Mouse (Mus musculus) forebrain, postnatal 0 days (tissue): Measurements from ENCODE around the gene Rab11a. TPM values are rescaled to one million over a fixed set of nuclear protein-coding genes. Genes with fewer than 3 reads are reported as not detected.

ENCODE experiments used
- ATAC-seq: fragments of 200-750 bp; cut with Nextera tagmentation; 2 replicates; pipeline ENCODE4 v1.8.0; 2017; ENCODE audit warnings: mild to moderate bottlenecking, moderate library complexity
- DNase-seq: peaks from one replicate; pipeline ENCODE4 v3.0.0-alpha.2; 2015
- H3K27ac ChIP-seq: fragments of 300-500 bp; sonication (generic); 2 replicates; pipeline ENCODE4 v1.5.1; 2014; ENCODE audit warnings: low read depth, mild to moderate bottlenecking, antibody characterized with exemption, low read length, moderate library complexity, mixed read lengths
- H3K27me3 ChIP-seq: fragments of 300-500 bp; sonication (generic); 2 replicates; pipeline ENCODE4 v1.6.1; 2014; ENCODE audit warnings: mild to moderate bottlenecking, low read length, mixed read lengths; ENCODE audit not compliant: insufficient read depth
- H3K36me3 ChIP-seq: fragments of 300-500 bp; sonication (generic); 2 replicates; pipeline ENCODE4 v1.6.1; 2014; ENCODE audit warnings: mild to moderate bottlenecking, moderate library complexity; ENCODE audit not compliant: insufficient read depth
- H3K4me1 ChIP-seq: fragments of 300-500 bp; sonication (generic); 2 replicates; pipeline ENCODE4 v1.6.1; 2014; ENCODE audit warnings: antibody characterized with exemption; ENCODE audit not compliant: insufficient read depth
- H3K4me2 ChIP-seq: fragments of 300-500 bp; sonication (generic); 2 replicates; pipeline ENCODE4 v1.6.1; 2014; ENCODE audit warnings: low read depth, mild to moderate bottlenecking, moderate library complexity
- H3K4me3 ChIP-seq: fragments of 300-500 bp; sonication (generic); 2 replicates; pipeline ENCODE4 v1.5.1; 2014; ENCODE audit warnings: low read depth, low read length, mixed read lengths
- H3K9ac ChIP-seq: fragments of 300-500 bp; sonication (generic); 2 replicates; pipeline ENCODE4 v1.6.1; 2014; ENCODE audit warnings: mild to moderate bottlenecking
- H3K9me3 ChIP-seq: fragments of 300-500 bp; sonication (generic); 2 replicates; pipeline ENCODE4 v1.6.1; 2016; ENCODE audit warnings: low read length
- CTCF ChIP-seq: sonication (generic); IDR thresholded peaks from 2 replicates; pipeline ENCODE4 v1.5.1; 2016; ENCODE audit warnings: antibody characterized with exemption, control low read depth, low read depth
- WGBS: fragments of 180-500 bp; shearing (Covaris S2); extraction: QIAGEN DNeasy Blood & Tissue Kit; methylation state at CpG from one replicate; pipeline ENCODE4 v1.1.7; 2014; 5-methylcytosine and 5-hydroxymethylcytosine counted together
- polyA plus RNA-seq: library from polyadenylated mRNA; unstranded; fragments of >200 nt; fragmentation: Nextera tagmentation; extraction: Ambion mirVana; gene quantifications from 2 replicates; pipeline ENCODE4 v1.2.1, GENCODE M21; 2015
- total RNA-seq: library from RNA; depleted of rRNA; stranded (reverse); fragments of >200 nt; gene quantifications from 2 replicates; pipeline ENCODE4 v1.2.3, GENCODE M21; 2014

Rab11a gene
- total and polyA plus RNA-seq, 2 experiments from 2014 or later: 236 to 471 TPM

- ATAC-seq: no peak
- Histone ChIP-seq H3K27ac (no peak overlapping the region), H3K9ac (no peak overlapping the region), H3K4me3 (no peak overlapping the region), H3K36me3 (no peaks in the 10 kb centered on the region), H3K9me3 (no peaks in the 10 kb centered on the region), H3K27me3 (no peaks in the 10 kb centered on the region), H3K4me1 (no peaks in the 10 kb centered on the region), H3K4me2 (no peak overlapping the region)
- TF ChIP-seq CTCF: no peak
- 84% methylated on average over 4 of the region's 4 CpGs for WGBS
- DNase-seq: no peak
Measured at GRCm38 (mm10) chr9:64777441-64777987, 40.0 kb upstream of the Rab11a start.

- no peaks in the 10 kb centered on the region for H3K4me1 ChIP-seq
- DNase-seq: no peak
- H3K9ac ChIP-seq: no peak overlapping the region
- WGBS: 81% methylated on average over 4 of the region's 4 CpGs
- no peak overlapping the region for H3K4me3 ChIP-seq
- H3K4me2 ChIP-seq: no peak overlapping the region
- no peaks in the 10 kb centered on the region for H3K9me3 ChIP-seq
- H3K27ac ChIP-seq: no peak overlapping the region
- TF ChIP-seq CTCF: no peak
- H3K27me3 ChIP-seq: no peaks in the 10 kb centered on the region
- no peak for ATAC-seq
- no peaks in the 10 kb centered on the region for H3K36me3 ChIP-seq
Measured at GRCm38 (mm10) chr9:64775491-64775890, 37.9 kb upstream of the Rab11a start.

GRCm38 (mm10) chr9:64774883-64775282 lies 37.3 kb upstream of the Rab11a start:
- no peaks in the 10 kb centered on the region for H3K36me3 ChIP-seq
- no peak overlapping the region for H3K4me3 ChIP-seq
- H3K9ac ChIP-seq: no peak overlapping the region
- no peak for DNase-seq
- no peaks in the 10 kb centered on the region for H3K9me3 ChIP-seq
- peak overlapping the region; percentile 22 for H3K27ac ChIP-seq
- H3K27me3 ChIP-seq: no peaks in the 10 kb centered on the region
- 0 out of 2 replicates have a peak, but pooled peaks have one; percentile 25 for ATAC-seq
- TF ChIP-seq CTCF: no peak
- no peaks in the 10 kb centered on the region for H3K4me1 ChIP-seq
- no peak overlapping the region for H3K4me2 ChIP-seq
- WGBS: 54% methylated on average over 2 of the region's 2 CpGs

GRCm38 (mm10) chr9:64774411-64774811 lies 36.9 kb upstream of the Rab11a start:
- H3K36me3 ChIP-seq: no peaks in the 10 kb centered on the region
- no peaks in the 10 kb centered on the region for H3K27me3 ChIP-seq
- WGBS: 12% methylated on average over 5 of the region's 5 CpGs
- H3K4me1 ChIP-seq: no peaks in the 10 kb centered on the region
- no peak overlapping the region for H3K9ac ChIP-seq
- no peak for TF ChIP-seq CTCF
- peak; percentile 38 for DNase-seq
- no peak overlapping the region for H3K4me3 ChIP-seq
- H3K9me3 ChIP-seq: no peaks in the 10 kb centered on the region
- peak; percentile 78 for ATAC-seq
- peak overlapping the region; percentile 22; the same call in 1 of the 2 replicates for H3K27ac ChIP-seq
- no peak overlapping the region for H3K4me2 ChIP-seq

GRCm38 (mm10) chr9:64773936-64774335 lies 36.4 kb upstream of the Rab11a start:
- peak; percentile 47 for TF ChIP-seq CTCF
- H3K4me2 ChIP-seq: no peak overlapping the region

GRCm38 (mm10) chr9:64773254-64773653 lies 35.7 kb upstream of the Rab11a start:
- ATAC-seq: no peak
- H3K27ac ChIP-seq: no peak overlapping the region
- TF ChIP-seq CTCF: no peak
- WGBS: 88% methylated on average over 8 of the region's 8 CpGs
- no peak overlapping the region for H3K4me3 ChIP-seq
- H3K27me3 ChIP-seq: no peaks in the 10 kb centered on the region
- no peaks in the 10 kb centered on the region for H3K36me3 ChIP-seq
- DNase-seq: no peak
- no peaks in the 10 kb centered on the region for H3K9me3 ChIP-seq
- H3K4me2 ChIP-seq: no peak overlapping the region
- H3K9ac ChIP-seq: no peak overlapping the region
- no peaks in the 10 kb centered on the region for H3K4me1 ChIP-seq

More at GRCm38 (mm10) chr9:64773936-64774335, 36.4 kb upstream of the Rab11a start:
- Histone ChIP-seq H3K9ac (no peak overlapping the region), H3K27ac (0 out of 2 replicates have a peak overlapping the region, but pooled peaks have one; percentile 22), H3K27me3 (no peaks in the 10 kb centered on the region), H3K9me3 (no peaks in the 10 kb centered on the region), H3K4me3 (no peak overlapping the region), H3K36me3 (no peaks in the 10 kb centered on the region), H3K4me1 (no peaks in the 10 kb centered on the region)
- DNase-seq (no peak), ATAC-seq (no peak)
- WGBS: 51% methylated on average over 4 of the region's 4 CpGs

- Histone ChIP-seq H3K27ac (no peak overlapping the region), H3K9me3 (no peaks in the 10 kb centered on the region), H3K4me2 (no peak overlapping the region), H3K4me1 (no peaks in the 10 kb centered on the region), H3K4me3 (no peak overlapping the region), H3K9ac (no peak overlapping the region), H3K27me3 (no peaks in the 10 kb centered on the region), H3K36me3 (no peaks in the 10 kb centered on the region)
- TF ChIP-seq CTCF: no peak
- ATAC-seq: 0 out of 2 replicates have a peak, but pooled peaks have one; percentile 6
- no peak for DNase-seq
- 47% methylated on average over 5 of the region's 5 CpGs for WGBS
Measured at GRCm38 (mm10) chr9:64771236-64771635, 33.7 kb upstream of the Rab11a start.
